Mouse (Mus musculus): ENCODE measurements around the gene Enpp3.

DNA sequence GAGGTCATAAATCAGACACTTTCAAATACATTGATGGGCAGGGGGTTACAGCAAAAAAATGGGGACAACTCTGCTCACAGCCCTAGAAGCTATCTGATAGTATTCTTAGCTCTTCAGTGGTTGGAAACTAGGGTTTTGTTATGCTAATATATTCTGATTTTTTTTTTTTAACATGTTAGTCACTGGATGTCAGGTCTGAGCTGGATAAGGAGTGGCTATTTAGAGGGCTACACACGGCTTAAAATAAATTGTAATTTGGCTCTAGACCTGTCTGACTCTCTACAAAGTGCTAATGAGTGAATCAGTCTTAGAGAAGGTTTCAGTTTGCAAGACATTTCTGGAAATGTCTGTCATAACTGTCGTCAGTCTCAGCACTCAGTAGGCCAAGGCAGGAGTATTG, 37.5 kb downstream of the Enpp3 start:
- TF ChIP-seq MAFK (IDR thresholded peaks at IDR 0.05; ENCODE audit: insufficient read depth, low read depth, low read length), result no peak
- TF ChIP-seq CHD2 (IDR thresholded peaks at IDR 0.05; ENCODE audit: low read depth, low read length), result no peak

Measured in ES-E14 (cell line).